Mouse (Mus musculus) cortical plate, adult 2 months (tissue): ENCODE results near the gene Tmem62.
A peak's percentile ranks its signal among the peaks of the same experiment; 100 is the strongest.

ENCODE experiments used
- CTCF ChIP-seq: fragments of 200-500 bp; IDR thresholded peaks from 2 replicates; pipeline ENCODE4 v1.5.1; 2011; ENCODE audit warnings: mild to moderate bottlenecking, control low read depth, low read length; ENCODE audit not compliant: insufficient read depth; ENCODE audit errors: extremely low read depth
- POLR2A ChIP-seq: fragments of 200-500 bp; IDR thresholded peaks from 2 replicates; pipeline ENCODE4 v1.6.1; 2011; ENCODE audit warnings: mild to moderate bottlenecking, low read length, control low read depth; ENCODE audit not compliant: insufficient read depth; ENCODE audit errors: extremely low read depth

DNA sequence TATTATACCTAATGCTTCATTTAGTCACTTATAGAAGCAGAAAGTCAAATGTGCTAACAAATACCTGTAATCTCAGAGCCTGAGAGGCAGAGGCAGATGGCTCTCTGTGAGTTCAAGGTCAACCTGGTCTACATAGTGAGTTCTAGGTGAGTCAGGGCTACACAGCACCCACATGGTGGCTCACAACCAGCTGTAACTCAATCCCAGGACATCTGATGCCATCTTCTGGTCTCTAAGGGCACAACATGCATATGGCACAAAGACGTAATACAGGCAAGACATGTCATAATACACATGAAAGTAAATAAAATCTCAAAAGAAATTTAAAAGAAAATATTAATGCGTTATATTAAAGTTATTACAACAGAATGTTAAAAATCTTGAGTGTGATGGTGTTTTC is 26.8 kb downstream of the Tmem62 start:
- TF ChIP-seq CTCF, result peak; percentile 20; the same call in 1 of the 2 replicates
- TF ChIP-seq POLR2A, result no peak
